Mouse (Mus musculus) T-helper 2 cell (primary cell): ENCODE measurements at regions not wholly inside any gene's neighbourhood (a gene's known extent, or its start where the extent isn't known, plus 50 kb on each side); places are given as distances from the start of the nearest gene placed in this dataset.

Experiments used
- in situ Hi-C: fragments of 300-600 bp; cut with MboI, MseI; formaldehyde crosslinking; loops from one replicate; pipeline ENCODE4 v1.15.1; 2025; ENCODE audit warnings: high pct_unique_total_duplicates

GRCm38 (mm10) chr16:77863246-77863645 lies 261.4 kb upstream of the Gm11146 start:
- in situ Hi-C loops: no loop called here

- in situ Hi-C loops: no loop called here
Measured at GRCm38 (mm10) chr16:77852066-77852781, 250.3 kb upstream of the Gm11146 start.

- in situ Hi-C loops: no loop called here
Measured at GRCm38 (mm10) chr16:77851206-77852065, 249.5 kb upstream of the Gm11146 start.

- in situ Hi-C loops: no loop called here
Measured at GRCm38 (mm10) chr16:77835767-77836166, 233.9 kb upstream of the Gm11146 start.

GRCm38 (mm10) chr16:77827322-77828117 lies 225.6 kb upstream of the Gm11146 start:
- in situ Hi-C loops: no loop called here

- in situ Hi-C loops: no loop called here
Measured at GRCm38 (mm10) chr16:77799709-77800108, 197.8 kb upstream of the Gm11146 start.

GRCm38 (mm10) chr16:77796926-77797325 lies 195.0 kb upstream of the Gm11146 start:
- in situ Hi-C loops: no loop called here

- in situ Hi-C loops: no loop called here
Measured at GRCm38 (mm10) chr16:77789652-77790051, 187.8 kb upstream of the Gm11146 start.

- in situ Hi-C loops: no loop called here
Measured at GRCm38 (mm10) chr16:77789206-77789605, 187.3 kb upstream of the Gm11146 start.

- in situ Hi-C loops: no loop called here
Measured at GRCm38 (mm10) chr16:77788781-77789150, 186.9 kb upstream of the Gm11146 start.

GRCm38 (mm10) chr16:77788041-77788780 lies 186.3 kb upstream of the Gm11146 start:
- in situ Hi-C loops: no loop called here

GRCm38 (mm10) chr16:77787025-77787424 lies 185.1 kb upstream of the Gm11146 start:
- in situ Hi-C loops: no loop called here

GRCm38 (mm10) chr16:77779019-77779418 lies 177.1 kb upstream of the Gm11146 start:
- in situ Hi-C loops: no loop called here

- in situ Hi-C loops: no loop called here
Measured at GRCm38 (mm10) chr16:77772075-77772474, 170.2 kb upstream of the Gm11146 start.

- in situ Hi-C loops: no loop called here
Measured at GRCm38 (mm10) chr16:77760926-77761347, 159.0 kb upstream of the Gm11146 start.

GRCm38 (mm10) chr16:77760479-77760878 lies 158.6 kb upstream of the Gm11146 start:
- in situ Hi-C loops: no loop called here

GRCm38 (mm10) chr16:77759997-77760396 lies 158.1 kb upstream of the Gm11146 start:
- in situ Hi-C loops: no loop called here

GRCm38 (mm10) chr16:77754882-77755281 lies 153.0 kb upstream of the Gm11146 start:
- in situ Hi-C loops: no loop called here

GRCm38 (mm10) chr16:77749474-77749873 lies 147.6 kb upstream of the Gm11146 start:
- in situ Hi-C loops: no loop called here

- in situ Hi-C loops: no loop called here
Measured at GRCm38 (mm10) chr16:77743838-77744237, 141.9 kb upstream of the Gm11146 start.

- in situ Hi-C loops: no loop called here
Measured at GRCm38 (mm10) chr16:77738821-77739220, 136.9 kb upstream of the Gm11146 start.
